Mouse (Mus musculus) ES-E14 (cell line): ENCODE data around the gene Synpr.

Source experiments
- CHD2 ChIP-seq: IDR thresholded peaks from 2 replicates; pipeline ENCODE4 v1.6.1; 2014; ENCODE audit warnings: mild to moderate bottlenecking, low read depth, low read length, inconsistent platforms
- HCFC1 ChIP-seq: IDR thresholded peaks from 2 replicates; pipeline ENCODE4 v1.6.1; 2012; ENCODE audit warnings: low read length, inconsistent platforms, borderline replicate concordance; ENCODE audit not compliant: insufficient read depth
- MAFK ChIP-seq: IDR thresholded peaks from 2 replicates; pipeline ENCODE4 v1.6.1; 2014; ENCODE audit warnings: mild to moderate bottlenecking, low read depth, low read length, inconsistent platforms; ENCODE audit not compliant: insufficient read depth
- ZC3H11A ChIP-seq: IDR thresholded peaks from 2 replicates; pipeline ENCODE4 v1.6.1; 2012; ENCODE audit warnings: low read depth, mild to moderate bottlenecking, inconsistent platforms, low read length, borderline replicate concordance
- ZNF384 ChIP-seq: IDR thresholded peaks from 2 replicates; pipeline ENCODE4 v1.6.1; 2012; ENCODE audit warnings: low read depth, low read length, inconsistent platforms

DNA sequence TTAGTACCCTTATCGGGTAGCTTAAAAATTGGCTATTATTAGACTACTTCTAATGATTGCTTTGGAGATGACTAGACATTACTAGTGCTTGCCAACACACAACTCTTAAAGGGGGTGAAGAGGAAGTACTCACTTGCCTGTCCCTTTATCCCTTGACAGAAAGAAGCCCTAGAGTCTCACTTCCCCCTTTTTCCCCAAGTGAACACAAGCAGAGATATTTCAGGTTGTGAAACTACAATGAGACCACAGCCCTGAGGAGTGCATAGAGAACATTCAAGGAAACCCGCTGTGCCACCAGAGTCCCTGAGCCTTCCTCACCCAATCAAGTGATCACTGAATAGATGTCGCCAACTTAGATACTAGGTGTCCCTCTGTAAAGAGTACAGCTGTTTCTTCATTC is 77.1 kb downstream of the Synpr start:
- no peak for TF ChIP-seq ZC3H11A
- no peak for TF ChIP-seq CHD2
- no peak for TF ChIP-seq MAFK
- no peak for TF ChIP-seq HCFC1
- no peak for TF ChIP-seq ZNF384
